Mouse (Mus musculus): ENCODE data around the gene Fam205c.
"Not testable (repeated sequence)": the region's sequence is repeated elsewhere in the genome, so short reads cannot be mapped to it uniquely, and the experiment has no call there.

Fam205c gene

DNA sequence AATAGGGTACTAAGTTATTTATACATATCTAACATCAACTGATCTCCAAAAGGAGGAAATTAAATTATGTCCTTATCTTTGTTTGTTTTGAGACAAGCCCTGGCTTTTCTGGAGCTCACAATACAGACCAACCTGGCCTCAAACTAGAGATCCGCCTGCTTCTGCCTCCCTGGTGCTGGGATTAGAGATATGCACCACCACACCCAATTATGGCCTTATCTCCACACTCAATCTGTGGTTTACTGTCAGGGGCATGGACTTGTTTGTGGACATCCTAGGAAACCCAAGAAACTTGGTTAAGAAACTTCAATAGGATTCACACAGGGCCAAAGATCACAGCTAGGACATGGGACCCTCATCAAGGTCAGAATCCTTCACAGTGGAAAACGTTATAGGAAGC, 3.6 kb upstream of the Fam205c start:
- DNase-seq (ENCODE audit: low spot score in 2 of 2) = no peak

DNA sequence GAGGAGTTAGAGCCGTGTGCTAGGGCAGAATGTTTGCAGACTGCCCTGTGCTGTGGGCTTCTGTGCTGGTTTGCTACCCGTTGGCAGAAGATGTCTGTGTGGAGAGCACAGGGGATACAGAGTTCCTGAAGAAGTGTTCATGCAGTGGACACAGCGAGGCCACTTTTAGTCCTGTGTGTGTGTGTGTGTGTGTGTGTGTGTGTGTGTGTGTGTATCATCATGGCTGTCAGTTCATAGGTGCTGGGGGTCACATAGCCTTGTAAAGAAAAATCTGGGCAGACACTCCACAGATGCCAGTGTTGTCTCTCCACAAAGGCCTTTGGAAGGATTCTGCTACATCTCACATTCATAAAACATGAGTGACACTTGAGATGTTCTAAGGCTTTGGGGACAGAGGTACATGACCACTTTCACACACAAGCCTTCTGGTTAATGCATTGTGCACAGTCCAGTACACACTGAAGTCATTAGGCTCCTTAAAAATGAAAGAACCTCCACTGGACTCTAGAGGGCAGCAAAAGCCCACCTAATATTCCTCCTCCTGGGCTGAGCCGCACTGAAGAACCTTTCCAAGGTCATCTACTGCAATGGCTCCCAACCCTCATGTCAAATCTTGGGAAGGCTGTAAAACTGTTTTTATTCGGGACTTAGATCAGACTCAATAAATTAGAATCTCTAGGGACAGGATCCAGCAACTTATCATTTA, 2.7 kb upstream of the Fam205c start:
- DNase-seq (ENCODE audit: low spot score in 2 of 2) = peak; percentile 45 to 66

DNA sequence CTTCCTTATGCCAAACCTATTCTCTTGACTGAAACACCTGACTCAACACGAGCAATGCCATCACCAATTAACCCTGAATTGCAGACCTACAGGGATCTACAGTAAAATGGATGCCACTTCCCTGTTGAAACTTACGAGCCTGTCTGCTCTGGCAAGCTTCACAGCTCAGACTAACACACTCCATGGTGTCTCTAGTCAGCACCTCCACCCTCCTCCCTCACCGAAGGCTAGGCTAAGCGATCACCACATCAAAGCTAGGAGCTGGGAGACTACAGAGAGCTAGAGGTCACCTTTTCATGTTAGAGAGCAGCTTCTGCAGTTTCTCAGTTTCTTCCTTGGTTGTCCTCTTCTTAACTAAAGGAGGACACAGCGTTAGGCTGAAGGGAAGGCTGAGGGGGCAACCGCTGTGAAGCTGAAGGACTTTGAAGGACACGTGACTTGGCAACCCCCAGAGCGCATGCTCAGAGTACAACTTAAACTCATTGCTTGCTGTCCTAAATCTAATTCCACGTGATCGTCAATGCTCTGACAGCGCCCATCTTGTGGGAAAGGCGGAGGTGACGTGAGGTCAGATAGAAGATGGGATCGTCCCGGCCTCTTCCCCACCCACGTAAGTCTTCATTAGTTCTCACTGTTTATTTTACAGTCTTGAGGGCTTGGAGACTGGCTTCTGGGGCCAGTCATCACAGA, 1.1 kb downstream of the Fam205c start:
- no peak for DNase-seq (ENCODE audit: low spot score in 2 of 2)

DNA sequence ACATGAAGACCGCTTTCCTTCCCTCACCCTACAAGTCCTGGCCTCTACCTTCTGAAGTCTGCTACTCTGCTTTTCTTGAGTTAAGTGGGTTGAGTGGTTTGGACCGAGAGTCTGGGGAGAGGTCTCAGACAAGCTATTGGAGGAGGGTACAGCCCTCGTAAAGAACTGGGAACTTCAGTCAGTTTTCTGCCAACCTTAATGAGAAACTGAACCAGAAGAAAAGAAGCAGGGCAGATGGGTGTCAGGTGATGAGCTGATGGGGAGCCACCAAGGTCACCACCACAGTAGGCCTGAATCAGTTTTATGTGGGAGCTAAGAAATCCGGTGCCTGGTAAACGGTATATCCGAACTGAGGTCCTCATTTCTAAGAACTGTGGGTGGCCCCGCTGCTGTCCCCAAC, 1.9 kb downstream of the Fam205c start:
- no peak for DNase-seq (ENCODE audit: low spot score in 2 of 2)

DNA sequence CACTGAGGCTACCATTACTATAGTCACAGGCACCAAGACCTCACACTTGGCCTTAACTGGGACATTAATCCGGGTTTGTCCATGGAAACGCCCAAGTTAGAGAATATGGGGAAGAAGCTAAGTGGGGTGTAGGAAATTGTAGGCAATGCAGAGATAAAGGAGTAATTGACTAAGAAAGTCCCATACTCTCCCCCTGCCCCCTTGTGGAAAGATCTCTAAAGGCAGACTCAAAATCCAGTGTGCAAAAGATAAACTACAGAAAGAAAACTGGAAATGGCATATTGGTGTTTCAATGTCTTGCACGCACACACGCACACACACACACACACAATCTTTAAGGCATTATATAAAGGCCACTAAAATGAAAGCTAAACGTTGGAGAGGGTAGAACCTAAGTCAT, 3.3 kb downstream of the Fam205c start:
- no peak for DNase-seq (ENCODE audit: low spot score in 2 of 2)

DNA sequence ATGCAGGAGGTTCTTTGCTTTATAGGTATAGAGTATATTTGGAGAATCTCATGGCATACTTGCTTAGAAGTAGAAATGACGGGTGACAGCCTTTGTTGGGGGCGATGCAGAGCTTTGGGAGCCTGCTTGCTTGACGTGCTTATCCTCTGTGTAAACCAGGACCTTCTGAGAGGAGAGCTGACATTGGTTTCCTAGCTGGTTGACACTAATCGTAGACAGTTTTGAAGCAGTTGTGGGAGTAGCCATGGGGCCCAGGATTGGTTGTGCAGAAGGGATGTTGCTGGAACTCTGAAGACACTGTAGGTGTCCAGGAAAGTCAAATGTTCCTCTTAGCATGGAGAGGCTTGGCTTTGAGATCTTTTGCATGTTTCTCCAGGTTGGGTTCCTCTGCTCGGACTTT, 5.8 kb downstream of the Fam205c start:
- DNase-seq (ENCODE audit: low spot score in 2 of 2) = no peak

DNA sequence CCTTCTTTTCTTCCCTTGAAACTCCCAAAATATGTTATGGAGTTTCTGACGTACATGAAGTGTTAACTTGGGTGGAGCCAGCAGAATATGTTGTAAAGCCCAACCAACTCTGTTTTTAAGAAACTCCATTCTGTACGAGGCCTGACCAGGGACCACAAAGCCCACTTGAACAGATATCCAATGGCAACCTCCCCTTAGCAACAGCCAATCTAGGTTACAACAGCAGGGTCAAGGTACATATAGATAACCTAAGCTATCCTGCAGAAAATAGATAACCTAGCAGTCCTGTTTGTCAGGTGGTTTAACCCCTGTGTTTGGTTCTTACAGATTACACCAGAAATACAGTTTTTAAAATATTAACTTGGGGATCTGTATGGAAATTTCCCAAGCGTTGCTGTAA, 6.6 kb downstream of the Fam205c start:
- DNase-seq (ENCODE audit: low spot score in 2 of 2) = no peak

DNA sequence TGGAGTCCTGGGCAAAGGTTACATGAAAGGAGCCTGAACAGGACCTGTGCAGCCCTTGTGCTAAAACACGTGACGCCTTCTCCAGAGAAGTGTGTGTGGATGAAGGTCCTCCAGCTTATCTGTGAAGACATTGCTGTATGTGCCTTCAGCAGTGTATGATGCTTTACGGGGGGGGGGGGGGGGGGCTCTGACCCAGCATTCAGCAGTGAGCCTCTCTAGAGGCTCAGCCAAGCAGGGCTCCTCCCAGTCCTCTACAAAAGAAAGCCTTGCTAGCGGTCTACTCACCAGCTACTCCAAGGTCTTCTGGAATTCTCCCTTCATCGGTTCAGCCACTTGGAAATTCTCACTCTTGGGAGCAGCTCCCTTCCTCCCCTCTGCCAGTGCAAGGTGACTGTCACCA, 10.5 kb downstream of the Fam205c start:
- not testable (repeated sequence) for DNase-seq (ENCODE audit: low spot score in 2 of 2)

DNA sequence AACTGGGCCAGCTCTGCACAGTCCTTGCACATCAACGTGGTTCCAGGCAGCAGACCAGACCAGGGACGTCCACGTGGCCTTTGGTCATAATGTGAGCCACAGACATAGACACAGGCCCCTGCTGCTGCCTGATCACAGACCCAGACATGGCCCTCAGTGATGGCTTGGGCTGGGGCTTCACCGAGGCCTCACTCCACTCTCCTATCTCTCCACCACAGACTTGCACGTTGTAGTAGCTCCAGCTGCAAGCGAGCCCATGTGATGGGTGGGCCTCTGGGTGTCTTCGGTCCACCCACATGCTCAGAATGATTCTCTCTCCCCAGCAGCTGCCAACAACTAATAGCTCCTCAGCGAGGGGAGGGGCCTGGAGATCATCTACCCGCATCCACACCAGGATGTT, 13.6 kb downstream of the Fam205c start:
- DNase-seq (ENCODE audit: low spot score in 2 of 2) = not testable (repeated sequence)

DNA sequence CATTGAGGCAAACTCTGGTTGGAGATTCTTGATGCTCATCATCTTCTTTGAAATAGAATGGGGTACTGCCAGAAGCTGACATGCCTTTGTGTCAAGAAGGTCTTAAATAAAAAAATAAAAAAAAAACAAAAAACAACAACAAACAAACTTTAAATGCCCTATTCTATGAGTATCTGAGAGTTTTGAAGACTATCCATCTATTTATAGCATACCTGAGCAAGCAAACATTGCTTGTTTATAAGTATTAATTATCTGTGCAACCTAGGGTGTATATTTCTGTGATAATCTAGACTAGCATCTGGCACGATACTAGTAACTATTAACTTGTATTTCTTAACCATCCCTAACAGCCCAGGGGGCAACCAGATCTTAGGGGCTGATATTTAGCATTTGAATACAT, 17.4 kb downstream of the Fam205c start, which contains the start of gene Gm12394:
TSS of gene Gm12394 (minus strand) at position 101 of the 400 bp plus-strand sequence.
- not testable (repeated sequence) for DNase-seq (ENCODE audit: low spot score in 2 of 2)

DNA sequence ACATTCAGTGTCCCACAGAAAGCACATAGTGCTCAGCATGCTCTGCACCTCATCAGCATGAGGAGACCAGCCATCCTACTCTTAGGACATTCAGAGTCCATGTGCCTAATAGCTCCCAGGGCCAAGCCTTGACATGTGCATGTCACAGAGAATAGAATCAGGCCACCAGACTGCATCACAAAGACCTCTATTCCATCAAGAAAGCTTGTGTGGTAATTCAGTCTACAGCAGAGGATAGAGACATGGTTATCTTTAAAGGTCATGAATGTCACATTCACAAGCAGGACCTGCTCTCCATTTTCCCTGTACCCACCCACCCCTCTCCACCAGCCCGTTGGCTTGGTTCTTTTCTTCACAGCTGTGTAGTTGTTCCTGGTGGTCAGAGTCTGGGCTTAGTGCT, 20.2 kb downstream of the Fam205c start, which contains the start of gene Fam205a1:
TSS of gene Fam205a1 (minus strand) at position 101 of the 400 bp plus-strand sequence.
- DNase-seq (ENCODE audit: low spot score in 2 of 2) = not testable (repeated sequence)
